Mouse (Mus musculus) megakaryocyte, embryonic 14.5 days (primary cell): Measurements from ENCODE around the gene Ube3b. TPM values are rescaled to one million over a fixed set of nuclear protein-coding genes. Genes with fewer than 3 reads are reported as not detected.
A peak's percentile ranks its signal among the peaks of the same experiment; 100 is the strongest.

Experiments
- H3K27me3 ChIP-seq: replicated peaks from 2 replicates; pipeline ENCODE3; 2012; ENCODE audit warnings: inconsistent platforms
- H3K36me3 ChIP-seq: replicated peaks from 2 replicates; pipeline ENCODE3; 2012; ENCODE audit warnings: low read length, inconsistent platforms, mixed read lengths
- H3K4me1 ChIP-seq: 2 replicates; pipeline ENCODE4 v1.6.1; 2012; ENCODE audit warnings: inconsistent platforms
- H3K4me3 ChIP-seq: replicated peaks from 2 replicates; pipeline ENCODE3; 2012; ENCODE audit warnings: moderate library complexity, mild to moderate bottlenecking, inconsistent platforms
- H3K9me3 ChIP-seq: 2 replicates; pipeline ENCODE4 v1.6.1; 2012; ENCODE audit warnings: inconsistent platforms
- FLI1 ChIP-seq: IDR thresholded peaks from 2 replicates; pipeline ENCODE4 v1.6.1; 2012; ENCODE audit warnings: low read length, inconsistent platforms, mixed read lengths
- GATA1 ChIP-seq: IDR thresholded peaks from 3 replicates; pipeline ENCODE4 v1.6.1; 2012; ENCODE audit warnings: mixed read lengths, low read length, inconsistent platforms, borderline replicate concordance
- polyA plus RNA-seq: library from polyadenylated mRNA; stranded (reverse); fragments of >175 nt; gene quantifications from 2 replicates; pipeline ENCODE4 v1.2.3, GENCODE M21; 2012; ENCODE audit warnings: low replicate concordance; ENCODE audit not compliant: insufficient read depth

Gene Ube3b
- polyA plus RNA-seq, 1 experiment = 32.0 TPM

DNA sequence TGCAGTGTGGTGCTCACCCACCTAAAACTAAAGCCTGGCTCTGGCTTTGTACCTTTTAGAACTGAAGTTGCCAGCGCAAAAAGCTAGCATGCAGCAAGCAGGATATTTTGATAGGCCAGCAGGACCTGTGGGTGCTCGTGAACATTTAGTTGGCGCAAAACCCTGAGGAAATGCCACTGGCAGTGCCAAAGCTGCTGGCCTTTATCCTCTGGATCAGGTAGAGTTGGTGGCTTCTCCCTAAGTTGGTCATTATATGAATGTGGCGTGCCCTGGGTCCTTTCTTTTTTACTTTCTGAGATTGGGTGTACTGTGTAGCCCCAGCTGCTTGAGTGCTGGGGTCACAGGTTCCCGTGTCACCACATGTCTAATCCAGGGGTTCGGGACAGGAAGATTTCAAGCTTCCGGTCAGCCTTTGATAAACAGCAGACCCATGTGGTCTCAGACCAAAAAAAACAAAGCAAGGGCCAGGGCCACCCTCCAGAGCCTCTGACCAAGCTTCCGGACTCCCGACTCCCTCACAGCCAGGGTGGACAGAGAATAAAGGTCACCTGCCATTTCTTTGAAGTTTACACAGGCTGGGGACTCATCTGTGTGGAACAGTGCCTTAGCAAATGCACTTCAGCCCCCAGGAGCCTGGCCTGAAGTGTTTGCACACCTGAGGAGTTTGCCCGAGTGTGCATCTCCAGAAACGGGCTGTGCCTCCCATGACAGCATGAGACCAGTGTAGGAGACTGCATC is 41.3 kb downstream of the Ube3b start:
- H3K4me3 ChIP-seq = no peak overlapping the region
- no peaks in the 10 kb centered on the region for H3K9me3 ChIP-seq
- peaks cover 2% of the 10 kb centered on the region for H3K27me3 ChIP-seq
- peaks cover 9% of the 10 kb centered on the region for H3K4me1 ChIP-seq
- peaks cover 61% of the 10 kb centered on the region for H3K36me3 ChIP-seq
- TF ChIP-seq FLI1 = no peak
- no peak for TF ChIP-seq GATA1

DNA sequence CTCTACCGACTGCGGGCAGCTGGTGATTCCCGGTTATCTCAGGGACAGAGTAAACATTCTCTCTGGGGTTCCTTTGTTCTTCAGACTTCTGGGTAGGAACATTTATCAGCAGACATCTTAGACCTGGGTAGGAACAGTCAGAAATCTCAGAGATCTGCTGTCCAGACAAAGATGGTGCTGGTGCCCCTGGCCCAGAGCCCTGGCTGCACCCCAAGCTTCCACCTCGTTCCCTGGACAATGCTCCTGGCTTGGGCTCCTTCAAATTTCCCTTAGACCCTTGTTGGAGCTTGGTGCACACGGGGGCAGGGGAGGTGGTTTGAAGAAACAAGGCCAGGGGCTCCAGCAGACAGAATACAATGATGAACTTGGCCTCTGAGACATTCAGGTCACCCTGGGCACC is 42.2 kb downstream of the Ube3b start:
- TF ChIP-seq GATA1 (no peak), FLI1 (no peak)
- Histone ChIP-seq H3K36me3 (peaks cover 53% of the 10 kb centered on the region), H3K27me3 (peaks cover 4% of the 10 kb centered on the region), H3K4me1 (peaks cover 1% of the 10 kb centered on the region), H3K4me3 (no peak overlapping the region), H3K9me3 (no peaks in the 10 kb centered on the region)

DNA sequence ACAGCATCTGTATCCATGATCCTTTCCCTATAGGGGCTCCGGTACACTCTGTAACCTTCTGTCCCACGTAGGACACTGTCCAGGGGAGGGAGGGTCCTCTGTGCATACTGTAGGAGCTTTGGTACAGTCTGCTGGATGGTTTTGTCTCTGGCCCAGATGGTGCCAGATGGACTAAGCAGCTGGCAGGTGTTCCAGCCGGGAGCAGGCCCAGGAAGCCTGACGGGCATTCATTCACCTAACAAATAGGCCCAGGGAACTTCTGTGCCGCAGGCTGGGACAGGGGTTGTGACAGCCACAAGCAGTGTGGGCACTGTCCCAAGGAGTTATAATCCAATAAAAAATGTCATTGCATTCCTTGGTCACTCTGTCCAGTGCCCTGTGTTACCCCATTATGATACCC is 43.6 kb downstream of the Ube3b start:
- Histone ChIP-seq H3K36me3 (peaks cover 39% of the 10 kb centered on the region), H3K9me3 (no peaks in the 10 kb centered on the region), H3K4me3 (no peak overlapping the region), H3K4me1 (no peaks in the 10 kb centered on the region; the same call in 1 of the 2 replicates), H3K27me3 (peaks cover 17% of the 10 kb centered on the region)
- TF ChIP-seq GATA1 (no peak), FLI1 (no peak)

DNA sequence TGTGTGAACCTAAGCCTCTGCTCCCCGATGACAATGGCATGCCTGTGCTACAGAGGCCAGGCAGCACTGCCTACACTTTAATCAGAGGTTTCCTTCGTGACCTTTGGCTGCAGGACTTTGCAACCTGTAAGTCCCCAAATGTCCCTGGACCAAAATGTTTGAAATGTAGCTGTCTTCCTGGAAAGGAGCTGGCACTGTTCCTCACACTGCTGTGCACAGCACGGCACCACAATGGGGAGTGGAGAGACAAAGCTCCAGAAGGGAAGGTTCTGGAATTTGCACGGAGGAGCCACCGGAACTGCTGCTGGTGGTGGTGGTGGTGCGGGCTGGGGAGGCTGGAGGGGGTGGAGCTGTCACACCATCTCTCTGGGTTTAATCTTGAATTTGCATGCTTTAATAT is 46.3 kb downstream of the Ube3b start:
- Histone ChIP-seq H3K9me3 (no peaks in the 10 kb centered on the region), H3K27me3 (peaks cover 26% of the 10 kb centered on the region), H3K4me1 (no peaks in the 10 kb centered on the region; the same call in 1 of the 2 replicates), H3K36me3 (peaks cover 11% of the 10 kb centered on the region), H3K4me3 (no peak overlapping the region)
- TF ChIP-seq GATA1 (no peak), FLI1 (no peak)

DNA sequence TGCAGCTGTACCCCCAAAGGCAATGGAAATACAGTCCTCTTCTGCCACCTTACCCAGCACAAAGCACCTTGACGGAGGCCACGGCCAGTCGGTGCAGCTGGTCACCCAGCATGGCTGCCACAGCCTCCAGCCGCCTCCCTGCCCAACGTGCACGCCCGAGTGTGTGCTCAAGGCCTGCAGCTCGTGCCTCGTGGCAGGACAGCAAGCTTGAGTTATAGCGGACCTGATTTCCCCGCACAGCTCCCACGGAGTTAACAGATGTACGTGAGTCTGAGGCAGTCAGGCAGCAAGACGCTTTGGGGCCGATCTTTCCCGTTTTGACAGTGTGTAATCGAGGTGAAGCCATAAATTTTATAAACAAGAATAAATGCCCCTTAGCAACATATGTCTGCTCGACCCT is 48.2 kb downstream of the Ube3b start:
- H3K9me3 ChIP-seq = no peaks in the 10 kb centered on the region
- peaks cover 10% of the 10 kb centered on the region for H3K36me3 ChIP-seq
- no peaks in the 10 kb centered on the region; the same call in 1 of the 2 replicates for H3K4me1 ChIP-seq
- peaks cover 26% of the 10 kb centered on the region for H3K27me3 ChIP-seq
- no peak for TF ChIP-seq FLI1
- no peak for TF ChIP-seq GATA1
- H3K4me3 ChIP-seq = no peak overlapping the region

DNA sequence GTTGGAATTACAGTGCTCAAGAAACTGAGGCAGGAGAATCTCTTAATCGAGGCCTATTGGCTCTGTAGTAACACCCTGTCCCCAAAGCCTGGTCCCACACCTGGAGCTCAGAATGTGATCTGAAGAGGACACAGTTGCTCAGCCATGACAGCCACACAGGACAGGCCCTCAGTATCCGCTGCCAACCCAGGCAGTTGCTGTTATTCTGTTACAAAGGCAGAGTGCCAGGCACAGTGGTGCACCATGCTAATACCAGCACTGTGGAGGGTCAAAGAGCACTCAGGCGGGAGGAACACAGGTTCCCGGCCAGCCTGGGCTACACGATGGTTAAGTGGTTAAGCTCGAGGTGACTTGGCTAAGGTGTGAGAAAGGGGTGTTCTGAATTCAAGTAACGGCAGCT is 49.4 kb downstream of the Ube3b start:
- Histone ChIP-seq H3K4me3 (no peak overlapping the region), H3K27me3 (peaks cover 26% of the 10 kb centered on the region), H3K9me3 (no peaks in the 10 kb centered on the region), H3K36me3 (peaks cover 21% of the 10 kb centered on the region), H3K4me1 (no peaks in the 10 kb centered on the region; the same call in 1 of the 2 replicates)
- TF ChIP-seq FLI1 (no peak), GATA1 (no peak)

DNA sequence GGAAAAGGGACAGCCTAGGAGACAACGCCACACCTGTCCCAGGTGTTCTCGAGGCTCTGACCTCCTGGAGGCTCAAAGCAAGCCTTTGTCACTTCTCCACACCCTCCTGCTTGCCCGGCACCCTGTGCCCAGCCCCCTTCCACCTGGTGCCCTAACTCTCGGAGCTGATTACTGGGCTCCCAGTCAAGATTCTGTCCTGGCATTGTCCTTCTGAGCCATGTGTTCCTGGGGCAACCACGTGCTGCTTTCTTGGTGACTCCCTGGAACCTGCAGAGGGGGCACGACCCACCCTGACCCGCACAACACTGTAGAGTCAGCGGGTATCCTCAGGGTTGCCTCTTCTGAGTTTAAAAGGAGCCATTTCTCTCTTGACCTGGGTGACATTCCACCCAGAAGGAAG is 54.0 kb downstream of the Ube3b start:
- Histone ChIP-seq H3K36me3 (peaks cover 65% of the 10 kb centered on the region), H3K4me1 (peaks cover 4% of the 10 kb centered on the region; the same call in 1 of the 2 replicates), H3K4me3 (no peak overlapping the region), H3K9me3 (no peaks in the 10 kb centered on the region), H3K27me3 (peaks cover 8% of the 10 kb centered on the region)
- TF ChIP-seq GATA1 = no peak
- TF ChIP-seq FLI1 = no peak

DNA sequence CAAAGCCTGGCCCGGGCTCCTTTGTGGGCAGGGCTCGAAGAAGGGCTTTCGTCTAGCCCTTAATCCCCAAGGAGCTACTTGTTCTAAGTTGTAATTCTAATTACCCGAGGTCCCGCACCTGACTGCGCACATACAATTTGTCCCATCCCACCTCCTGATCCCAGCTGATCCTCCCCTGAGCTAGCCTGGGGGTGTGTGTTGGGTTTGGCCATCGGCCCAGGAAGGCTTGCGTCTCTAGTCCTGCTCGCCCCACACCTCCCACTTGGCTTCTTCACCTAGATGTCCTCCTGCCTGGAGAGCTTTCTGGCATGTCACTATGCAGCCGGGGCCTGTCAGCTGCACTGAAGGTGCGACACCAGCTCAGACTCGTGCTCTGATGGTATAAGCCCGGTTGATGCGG is 55.2 kb downstream of the Ube3b start:
- Histone ChIP-seq H3K36me3 (peaks cover 71% of the 10 kb centered on the region), H3K4me3 (no peak overlapping the region), H3K27me3 (peaks cover 2% of the 10 kb centered on the region), H3K9me3 (no peaks in the 10 kb centered on the region), H3K4me1 (peaks cover 5% of the 10 kb centered on the region; the same call in 1 of the 2 replicates)
- no peak for TF ChIP-seq FLI1
- no peak for TF ChIP-seq GATA1

DNA sequence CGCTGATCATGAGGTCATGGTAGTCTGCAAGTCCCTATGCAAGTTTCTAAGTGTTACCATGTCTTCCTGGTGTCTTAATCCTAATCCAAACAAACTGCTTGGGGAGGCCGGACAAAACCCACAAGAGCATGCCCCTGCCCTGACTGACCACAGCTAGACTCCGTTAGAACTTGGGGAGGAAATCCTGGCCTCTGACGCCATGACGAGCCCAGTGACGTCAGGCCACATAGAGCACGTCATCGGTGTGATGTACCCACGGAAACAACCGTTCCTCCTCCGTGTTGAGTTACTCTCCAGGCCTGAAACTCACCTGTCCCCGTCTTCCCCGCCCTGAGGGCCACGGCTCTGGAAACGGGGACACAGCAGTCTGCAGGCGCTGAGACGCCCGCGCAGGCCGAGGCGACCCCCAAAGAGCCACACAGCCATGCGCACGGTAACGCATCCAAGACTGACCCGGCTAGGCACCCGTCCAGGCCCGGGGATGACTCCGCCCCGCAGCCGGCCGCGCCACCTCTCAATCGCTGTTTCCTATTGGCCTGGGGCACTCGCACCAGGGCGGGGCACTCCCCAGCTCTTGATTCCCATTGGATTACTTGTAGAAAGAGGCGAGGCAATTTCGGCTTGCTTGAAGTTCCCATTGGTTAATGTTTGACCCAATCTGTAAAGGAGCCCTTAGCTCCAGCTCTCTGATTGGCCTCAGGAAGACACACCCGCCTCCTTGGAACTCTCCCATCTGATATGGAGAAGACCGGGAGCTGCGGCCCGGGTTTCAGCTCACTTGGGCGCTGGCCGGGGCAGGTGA is 63.4 kb downstream of the Ube3b start, which contains the start of the genes Mmab and Mvk:
Gene Mmab (minus strand): TSS at position 495 of the 802 bp plus-strand sequence.
Gene Mvk (plus strand): TSS at position 704 of the 802 bp plus-strand sequence.
- H3K9me3 ChIP-seq = no peaks in the 10 kb centered on the region
- H3K4me3 ChIP-seq = peak within 1 kb of the TSS; percentile 90
- H3K27me3 ChIP-seq = no peaks in the 10 kb centered on the region
- TF ChIP-seq FLI1 (no peak), GATA1 (peak; percentile 72; the same call in 1 of the 3 replicates)
- H3K36me3 ChIP-seq = peaks cover 51% of the 10 kb centered on the region
- peaks cover 29% of the 10 kb centered on the region for H3K4me1 ChIP-seq

DNA sequence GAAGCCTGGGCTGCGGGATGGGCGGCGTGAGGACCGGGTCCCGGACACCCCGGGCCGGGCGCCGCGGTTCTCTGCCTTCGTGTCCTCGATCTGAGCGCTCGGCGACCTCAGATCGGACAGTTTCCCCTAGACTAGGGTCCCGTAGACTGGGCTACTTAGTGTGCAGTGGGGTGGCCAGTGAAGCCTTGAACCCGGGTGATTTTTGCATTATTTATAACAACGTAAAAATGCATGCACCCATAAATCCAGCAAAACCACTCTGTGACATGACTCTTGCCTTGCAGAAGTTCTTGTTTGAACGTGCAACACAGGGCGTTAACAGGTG is 63.9 kb downstream of the Ube3b start:
- no peaks in the 10 kb centered on the region for H3K27me3 ChIP-seq
- TF ChIP-seq FLI1 (no peak), GATA1 (no peak)
- peak overlapping the region; percentile 90 for H3K4me3 ChIP-seq
- peaks cover 26% of the 10 kb centered on the region for H3K4me1 ChIP-seq
- no peaks in the 10 kb centered on the region for H3K9me3 ChIP-seq
- H3K36me3 ChIP-seq = peaks cover 50% of the 10 kb centered on the region
